Mouse (Mus musculus) lung, postnatal 0 days (tissue): ENCODE results near the gene Bmp10. TPM values are rescaled to one million over a fixed set of nuclear protein-coding genes. Genes with fewer than 3 reads are reported as not detected.

Experiments
- ATAC-seq: fragments of 200-750 bp; cut with Nextera tagmentation; 2 replicates; pipeline ENCODE4 v1.8.0; 2017; ENCODE audit warnings: moderate library complexity
- DNase-seq: peaks from one replicate; pipeline ENCODE4 v3.0.0-alpha.2; 2016; ENCODE audit warnings: low spot score
- H3K27ac ChIP-seq: fragments of 300-500 bp; sonication (generic); 2 replicates; pipeline ENCODE4 v1.5.1; 2014; ENCODE audit warnings: antibody characterized with exemption, mild to moderate bottlenecking, low read length, mixed read lengths
- H3K27me3 ChIP-seq: fragments of 300-500 bp; sonication (generic); replicated peaks from 2 replicates; pipeline ENCODE4 v1.6.1; 2014; ENCODE audit warnings: low read length, mixed read lengths; ENCODE audit not compliant: insufficient read depth
- H3K36me3 ChIP-seq: fragments of 300-500 bp; sonication (generic); 2 replicates; pipeline ENCODE4 v1.6.1; 2014; ENCODE audit warnings: low read length, mixed read lengths; ENCODE audit not compliant: insufficient read depth
- H3K4me1 ChIP-seq: fragments of 300-500 bp; sonication (generic); 2 replicates; pipeline ENCODE4 v1.6.1; 2014; ENCODE audit warnings: antibody characterized with exemption, low read depth, low read length, mixed read lengths; ENCODE audit not compliant: insufficient read depth
- H3K4me2 ChIP-seq: fragments of 300-500 bp; sonication (generic); replicated peaks from 2 replicates; pipeline ENCODE4 v1.6.1; 2014; ENCODE audit warnings: low read depth, mild to moderate bottlenecking, low read length, moderate library complexity, mixed read lengths
- H3K4me3 ChIP-seq: fragments of 300-500 bp; sonication (generic); 2 replicates; pipeline ENCODE4 v1.5.1; 2014; ENCODE audit warnings: low read depth, low read length
- H3K9ac ChIP-seq: fragments of 300-500 bp; sonication (generic); replicated peaks from 2 replicates; pipeline ENCODE4 v1.6.1; 2014; ENCODE audit warnings: low read depth, mild to moderate bottlenecking
- H3K9me3 ChIP-seq: fragments of 300-500 bp; sonication (generic); 2 replicates; pipeline ENCODE4 v1.6.1; 2016; ENCODE audit warnings: low read length, mixed read lengths
- CTCF ChIP-seq: IDR thresholded peaks from 2 replicates; pipeline ENCODE4 v1.5.1; 2016; ENCODE audit warnings: antibody characterized with exemption, mild to moderate bottlenecking
- EP300 ChIP-seq: IDR thresholded peaks from 2 replicates; pipeline ENCODE4 v1.6.1; 2016; ENCODE audit warnings: antibody characterized with exemption, mild to moderate bottlenecking, control low read depth
- WGBS: fragments of 180-500 bp; shearing (Covaris S2); extraction: QIAGEN DNeasy Blood & Tissue Kit; methylation state at CpG from one replicate; pipeline ENCODE4 v1.1.7; 2014; 5-methylcytosine and 5-hydroxymethylcytosine counted together
- polyA plus RNA-seq: library from polyadenylated mRNA; unstranded; fragments of >200 nt; fragmentation: Nextera tagmentation; extraction: Ambion mirVana; gene quantifications from 2 replicates; pipeline ENCODE4 v1.2.1, GENCODE M21; 2015

The Bmp10 gene
- polyA plus RNA-seq, 1 experiment from 2014 or later, result not detected

- no peaks in the 10 kb centered on the region for H3K4me1 ChIP-seq
- no peaks in the 10 kb centered on the region for H3K36me3 ChIP-seq
- H3K27ac ChIP-seq, result no peak overlapping the region
- no peak overlapping the region for H3K4me2 ChIP-seq
- H3K4me3 ChIP-seq, result no peak overlapping the region
- no peaks in the 10 kb centered on the region for H3K9me3 ChIP-seq
- no peak overlapping the region for H3K9ac ChIP-seq
- DNase-seq (no peak), ATAC-seq (no peak)
- 47% methylated on average over 3 of the region's 3 CpGs for WGBS
- TF ChIP-seq EP300 (no peak), CTCF (no peak)
- H3K27me3 ChIP-seq, result no peaks in the 10 kb centered on the region
Measured at GRCm38 (mm10) chr6:87412011-87412410, 16.8 kb upstream of the Bmp10 start.

- no peak overlapping the region for H3K4me3 ChIP-seq
- no peak for DNase-seq
- H3K9me3 ChIP-seq, result no peaks in the 10 kb centered on the region
- ATAC-seq, result peak; percentile 23; the same call in 1 of the 2 replicates
- no peaks in the 10 kb centered on the region for H3K36me3 ChIP-seq
- H3K27ac ChIP-seq, result no peak overlapping the region
- no peaks in the 10 kb centered on the region for H3K27me3 ChIP-seq
- H3K9ac ChIP-seq, result no peak overlapping the region
- H3K4me1 ChIP-seq, result no peaks in the 10 kb centered on the region
- WGBS, result 38% methylated on average over 7 of the region's 7 CpGs
- no peak for TF ChIP-seq EP300
- no peak for TF ChIP-seq CTCF
- H3K4me2 ChIP-seq, result no peak overlapping the region
Measured at GRCm38 (mm10) chr6:87422304-87422703, 6.5 kb upstream of the Bmp10 start.

- TF ChIP-seq CTCF (no peak), EP300 (no peak)
- H3K4me3 ChIP-seq, result peak overlapping the region; percentile 23
- WGBS, result 31% methylated on average over 19 of the region's 19 CpGs
- H3K36me3 ChIP-seq, result no peaks in the 10 kb centered on the region
- no peaks in the 10 kb centered on the region for H3K27me3 ChIP-seq
- DNase-seq, result no peak
- no peak overlapping the region for H3K9ac ChIP-seq
- no peak overlapping the region for H3K27ac ChIP-seq
- no peaks in the 10 kb centered on the region for H3K9me3 ChIP-seq
- peak overlapping the region; percentile 43; the same call in 1 of the 2 replicates for H3K4me2 ChIP-seq
- ATAC-seq, result no peak
- no peaks in the 10 kb centered on the region for H3K4me1 ChIP-seq
Measured at GRCm38 (mm10) chr6:87424037-87424816, 4.6 kb upstream of the Bmp10 start.

GRCm38 (mm10) chr6:87426954-87427353, 1.8 kb upstream of the Bmp10 start:
- 70% methylated on average over 5 of the region's 5 CpGs for WGBS

GRCm38 (mm10) chr6:87427616-87428015, 1.2 kb upstream of the Bmp10 start:
- H3K9me3 ChIP-seq, result no peaks in the 10 kb centered on the region
- no peak for ATAC-seq
- H3K4me3 ChIP-seq, result no peak overlapping the region
- no peak for TF ChIP-seq CTCF
- TF ChIP-seq EP300, result no peak
- WGBS, result 71% methylated on average over 8 of the region's 8 CpGs
- H3K27ac ChIP-seq, result no peak overlapping the region
- no peak overlapping the region for H3K4me2 ChIP-seq
- no peak for DNase-seq
- no peak overlapping the region for H3K9ac ChIP-seq
- H3K4me1 ChIP-seq, result no peaks in the 10 kb centered on the region
- no peaks in the 10 kb centered on the region for H3K36me3 ChIP-seq
- no peaks in the 10 kb centered on the region for H3K27me3 ChIP-seq

More at GRCm38 (mm10) chr6:87426954-87427353, 1.8 kb upstream of the Bmp10 start:
- Histone ChIP-seq H3K4me3 (no peak overlapping the region), H3K9me3 (no peaks in the 10 kb centered on the region), H3K27me3 (no peaks in the 10 kb centered on the region), H3K27ac (no peak overlapping the region), H3K4me1 (no peaks in the 10 kb centered on the region), H3K4me2 (no peak overlapping the region), H3K36me3 (no peaks in the 10 kb centered on the region), H3K9ac (no peak overlapping the region)
- DNase-seq (no peak), ATAC-seq (no peak)
- TF ChIP-seq CTCF (no peak), EP300 (no peak)

- H3K9ac ChIP-seq, result no peak overlapping the region
- no peaks in the 10 kb centered on the region for H3K9me3 ChIP-seq
- H3K27me3 ChIP-seq, result no peaks in the 10 kb centered on the region
- no peaks in the 10 kb centered on the region for H3K36me3 ChIP-seq
- no peak for ATAC-seq
- H3K4me3 ChIP-seq, result no peak overlapping the region
- no peaks in the 10 kb centered on the region for H3K4me1 ChIP-seq
- no peak overlapping the region for H3K27ac ChIP-seq
- 90% methylated on average over 3 of the region's 3 CpGs for WGBS
- TF ChIP-seq EP300 (no peak), CTCF (no peak)
- no peak for DNase-seq
- H3K4me2 ChIP-seq, result no peak overlapping the region
Measured at GRCm38 (mm10) chr6:87435791-87436190, 7.0 kb downstream of the Bmp10 start.
